Mouse (Mus musculus) layer of hippocampus, postnatal 36 days (tissue): ENCODE measurements around the gene Gm21317. TPM values are rescaled to one million over a fixed set of nuclear protein-coding genes. Genes with fewer than 3 reads are reported as not detected.
"Not testable (repeated sequence)": the region's sequence is repeated elsewhere in the genome, so short reads cannot be mapped to it uniquely, and the experiment has no call there.

ENCODE experiments used
- DNase-seq, 2 experiments: peaks; one replicate each; pipeline ENCODE4 v3.0.0; 2022
- total RNA-seq, 2 experiments: library from RNA; stranded (reverse); gene quantifications; 2 replicates each; pipeline ENCODE4 v1.2.3; 2021

Gm21317 gene
- total RNA-seq = not detected

DNA sequence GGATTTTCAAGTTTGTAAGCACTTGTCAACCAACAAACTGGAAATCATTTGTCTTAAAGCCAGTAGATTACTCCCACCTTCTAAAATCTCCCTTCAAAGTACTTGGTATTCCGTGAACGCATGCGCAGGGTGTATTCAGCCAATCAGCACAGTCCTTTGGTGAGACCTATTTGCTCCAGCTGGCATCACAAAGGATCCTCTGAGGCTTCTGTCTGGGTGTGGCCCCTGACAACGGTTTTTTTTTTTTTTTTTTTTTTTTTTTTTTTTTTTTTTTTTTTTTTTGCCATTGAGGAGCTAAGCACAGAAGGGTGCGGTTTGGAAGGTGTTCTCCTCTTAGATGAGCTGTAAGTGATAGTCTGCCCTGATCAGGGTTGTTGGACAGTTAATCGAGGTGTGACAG is at the start of gene Gm21317:
TSS of gene Gm21317 (plus strand) at position 301 of the 400 bp plus-strand sequence.
- not testable (repeated sequence) for DNase-seq
